Mouse (Mus musculus) MEL (cell line): Measurements from ENCODE around the gene Gm45521. TPM values are rescaled to one million over a fixed set of nuclear protein-coding genes. Genes with fewer than 3 reads are reported as not detected.

Experiments
- DNase-seq: peaks from one replicate; pipeline ENCODE4 v3.0.0; 2011; ENCODE audit warnings: low read depth, low spot score
- H3K27ac ChIP-seq: 2 replicates; pipeline ENCODE4 v1.5.1; 2012; ENCODE audit warnings: low read depth, mild to moderate bottlenecking, control low read depth, low read length, moderate library complexity; ENCODE audit not compliant: control insufficient read depth
- H3K27me3 ChIP-seq, 2 experiments: fragments of 150-350 bp in 1 of 2; sonication (generic) in 1 of 2; 2 replicates each; pipeline ENCODE4 v1.6.1; 2012; ENCODE audit warnings: low read length in 2 of 2, mild to moderate bottlenecking in 2 of 2, improper control_type of control experiment in 1 of 2, moderate library complexity in 1 of 2; ENCODE audit not compliant: insufficient read depth in 2 of 2, control insufficient read depth in 1 of 2
- H3K36me3 ChIP-seq, 2 experiments: 2 replicates each; pipeline ENCODE4 v1.6.1; 2012 to 2014; ENCODE audit warnings: low read length in 2 of 2, improper control_type of control experiment in 1 of 2, inconsistent platforms in 1 of 2, mild to moderate bottlenecking in 1 of 2; ENCODE audit not compliant: insufficient read depth in 2 of 2, control insufficient read depth in 1 of 2
- H3K4me1 ChIP-seq, 2 experiments: fragments of 150-350 bp in 1 of 2; sonication (generic) in 1 of 2; 2 replicates each; pipeline ENCODE4 v1.6.1; 2012; ENCODE audit warnings: low read length in 2 of 2, improper control_type of control experiment in 1 of 2, mild to moderate bottlenecking in 1 of 2; ENCODE audit not compliant: insufficient read depth in 2 of 2, control insufficient read depth in 1 of 2
- H3K4me3 ChIP-seq, 2 experiments: fragments of 150-350 bp in 1 of 2; sonication (generic) in 1 of 2; 2 replicates each; pipeline ENCODE4 v1.5.1; 2012; ENCODE audit warnings: low read depth in 2 of 2, low read length in 2 of 2, mild to moderate bottlenecking in 2 of 2, moderate library complexity in 2 of 2, control low read depth in 1 of 2, improper control_type of control experiment in 1 of 2; ENCODE audit not compliant: control insufficient read depth in 1 of 2, insufficient read depth in 1 of 2
- H3K79me2 ChIP-seq: 2 replicates; pipeline ENCODE4 v1.6.1; 2012; ENCODE audit warnings: mild to moderate bottlenecking, low read length, moderate library complexity; ENCODE audit not compliant: control insufficient read depth, poor library complexity, insufficient read depth
- H3K9ac ChIP-seq: 2 replicates; pipeline ENCODE4 v1.6.1; 2012; ENCODE audit warnings: low read depth, mild to moderate bottlenecking, control low read depth, low read length, moderate library complexity; ENCODE audit not compliant: control insufficient read depth, poor library complexity, severe bottlenecking
- H3K9me3 ChIP-seq: fragments of 150-350 bp; sonication (generic); replicated peaks from 2 replicates; pipeline ENCODE4 v1.6.1; 2012; ENCODE audit warnings: mild to moderate bottlenecking, low read length, improper control_type of control experiment, moderate library complexity; ENCODE audit not compliant: insufficient read depth
- BHLHE40 ChIP-seq: IDR thresholded peaks from 2 replicates; pipeline ENCODE4 v1.6.1; 2012; ENCODE audit warnings: low read depth, mild to moderate bottlenecking, inconsistent platforms, low read length, improper control_type of control experiment, borderline replicate concordance
- CHD1 ChIP-seq: IDR thresholded peaks from 2 replicates; pipeline ENCODE4 v1.6.1; 2012; ENCODE audit warnings: low read depth, mild to moderate bottlenecking, inconsistent platforms, low read length, improper control_type of control experiment
- EP300 ChIP-seq, 2 experiments: IDR thresholded peaks; 2 replicates each; pipeline ENCODE4 v1.6.1; 2011; ENCODE audit warnings: improper control_type of control experiment in 2 of 2, low read length in 2 of 2, low read depth in 1 of 2, mild to moderate bottlenecking in 1 of 2
- GABPA ChIP-seq: IDR thresholded peaks from 2 replicates; pipeline ENCODE4 v1.6.1; 2012; ENCODE audit warnings: low read depth, mild to moderate bottlenecking, inconsistent platforms, low read length, improper control_type of control experiment, moderate library complexity
- MAFK ChIP-seq: IDR thresholded peaks from 2 replicates; pipeline ENCODE4 v1.6.1; 2011; ENCODE audit warnings: low read depth, mild to moderate bottlenecking, low read length, improper control_type of control experiment, borderline replicate concordance
- MAZ ChIP-seq: IDR thresholded peaks from 2 replicates; pipeline ENCODE4 v1.6.1; 2012; ENCODE audit warnings: low read depth, mild to moderate bottlenecking, inconsistent platforms, low read length, improper control_type of control experiment
- MEF2A ChIP-seq: IDR thresholded peaks from 2 replicates; pipeline ENCODE4 v1.6.1; 2014; ENCODE audit warnings: low read depth, mild to moderate bottlenecking, inconsistent platforms, low read length, improper control_type of control experiment; ENCODE audit not compliant: poor library complexity, insufficient replicate concordance, severe bottlenecking; ENCODE audit errors: extremely low read depth
- RCOR1 ChIP-seq: IDR thresholded peaks from 2 replicates; pipeline ENCODE4 v1.6.1; 2012; ENCODE audit warnings: low read depth, mild to moderate bottlenecking, inconsistent platforms, low read length, improper control_type of control experiment
- SIN3A ChIP-seq: IDR thresholded peaks from 2 replicates; pipeline ENCODE4 v1.6.1; 2012; ENCODE audit warnings: low read length, improper control_type of control experiment, inconsistent platforms
- TCF12 ChIP-seq: IDR thresholded peaks from 2 replicates; pipeline ENCODE4 v1.6.1; 2014; ENCODE audit warnings: low read depth, mild to moderate bottlenecking, inconsistent platforms, low read length, improper control_type of control experiment, moderate library complexity
- UBTF ChIP-seq: IDR thresholded peaks from 2 replicates; pipeline ENCODE4 v1.6.1; 2012; ENCODE audit warnings: low read depth, mild to moderate bottlenecking, inconsistent platforms, low read length, improper control_type of control experiment, moderate library complexity, borderline replicate concordance; ENCODE audit not compliant: insufficient read depth
- USF1 ChIP-seq: IDR thresholded peaks from 2 replicates; pipeline ENCODE4 v1.6.1; 2014; ENCODE audit warnings: low read depth, mild to moderate bottlenecking, inconsistent platforms, low read length, improper control_type of control experiment, moderate library complexity
- USF2 ChIP-seq, 2 experiments: IDR thresholded peaks; 2 replicates each; pipeline ENCODE4 v1.6.1; 2011 to 2012; ENCODE audit warnings: improper control_type of control experiment in 2 of 2, low read length in 2 of 2, borderline replicate concordance in 1 of 2, inconsistent platforms in 1 of 2, low read depth in 1 of 2, mild to moderate bottlenecking in 1 of 2; ENCODE audit not compliant: insufficient read depth in 1 of 2
- ZKSCAN1 ChIP-seq: IDR thresholded peaks from 2 replicates; pipeline ENCODE4 v1.6.1; 2012; ENCODE audit warnings: low read depth, mild to moderate bottlenecking, inconsistent platforms, low read length, improper control_type of control experiment, moderate library complexity
- polyA plus RNA-seq, 2 experiments: library from polyadenylated mRNA; stranded (reverse) in 1 of 2; unstranded in 1 of 2; fragments of >175 nt in 1 of 2; fragments of >200 nt in 1 of 2; gene quantifications; 2 replicates each; pipeline versions ENCODE4 v1.2.1 to v1.2.4; 2012; ENCODE audit warnings: low replicate concordance in 2 of 2, low read depth in 1 of 2; ENCODE audit not compliant: insufficient read length in 2 of 2, insufficient read depth in 1 of 2, missing spikeins in 1 of 2
- total RNA-seq: library from RNA; depleted of rRNA; stranded (reverse); fragments of 300-350 nt; gene quantifications from 2 replicates; pipeline ENCODE4 v1.2.3, GENCODE M21; 2012

Gene Gm45521
- total and polyA plus RNA-seq, 3 experiments, result not detected

GRCm38 (mm10) chr14:7952610-7953254 lies 4.4 kb upstream of the Gm45521 start:
- no peak overlapping the region for H3K4me3 ChIP-seq
- no peaks in the 10 kb centered on the region for H3K79me2 ChIP-seq
- DNase-seq, result no peak
- no peak overlapping the region for H3K27ac ChIP-seq
- no peak overlapping the region for H3K9ac ChIP-seq
- TF ChIP-seq SIN3A (no peak), UBTF (no peak), EP300 (IDR thresholded peaks at IDR 0.05; ENCODE audit: low read depth in 1 of 2, low read length in 2 of 2) (no peak), RCOR1 (no peak), TCF12 (no peak), CHD1 (no peak), USF1 (no peak), MEF2A (no peak), MAZ (no peak), GABPA (no peak)
- no peaks in the 10 kb centered on the region for H3K9me3 ChIP-seq
- no peaks in the 10 kb centered on the region for H3K4me1 ChIP-seq
- H3K36me3 ChIP-seq, result no peaks in the 10 kb centered on the region
- peaks cover 0 to 2% of the 10 kb centered on the region in 2 experiments; a peak in 1 of 4 replicates for H3K27me3 ChIP-seq

- H3K79me2 ChIP-seq, result no peaks in the 10 kb centered on the region
- peaks cover 0 to 2% of the 10 kb centered on the region in 2 experiments; a peak in 1 of 4 replicates for H3K27me3 ChIP-seq
- no peak overlapping the region for H3K27ac ChIP-seq
- H3K4me3 ChIP-seq, result no peak overlapping the region
- H3K9me3 ChIP-seq, result no peaks in the 10 kb centered on the region
- H3K9ac ChIP-seq, result no peak overlapping the region
- no peaks in the 10 kb centered on the region for H3K4me1 ChIP-seq
- DNase-seq, result no peak
- TF ChIP-seq RCOR1 (no peak), MAFK (no peak), CHD1 (no peak), MEF2A (no peak), BHLHE40 (no peak), ZKSCAN1 (no peak), EP300 (IDR thresholded peaks at IDR 0.05; ENCODE audit: low read depth in 1 of 2, low read length in 2 of 2) (no peak), USF2 (IDR thresholded peaks at IDR 0.05; ENCODE audit: borderline replicate concordance in 1 of 2, insufficient read depth in 1 of 2, low read depth in 1 of 2, low read length in 2 of 2) (no peak)
- no peaks in the 10 kb centered on the region for H3K36me3 ChIP-seq
These were observed 3.0 kb upstream of the Gm45521 start for GRCm38 (mm10) chr14:7954071-7954471.
